16 mouse cellular contexts compared by ENCODE assay signal in the genomic region with DNA sequence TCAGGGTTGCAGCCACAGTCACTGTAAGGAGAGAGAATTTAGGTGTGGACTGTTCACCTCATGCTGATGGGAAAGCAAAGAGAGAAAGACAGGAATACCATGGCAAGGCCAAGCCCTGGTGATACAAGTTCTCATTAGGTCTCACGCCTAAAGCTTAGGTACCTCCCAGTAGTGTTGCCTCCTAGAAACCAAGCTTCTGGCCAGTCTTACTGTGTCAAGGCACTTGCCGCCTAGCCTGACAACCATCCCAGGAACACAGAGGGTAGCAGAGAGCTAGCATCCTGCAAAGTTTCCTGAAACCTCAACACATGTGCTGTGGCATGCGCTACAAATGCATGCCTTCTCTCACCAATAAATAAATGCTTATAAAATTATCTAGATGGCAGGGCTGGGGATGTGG. TPM values are rescaled to one million over a fixed set of nuclear protein-coding genes. Genes with fewer than 3 reads are reported as not detected.
A peak's percentile ranks its signal among the peaks of the same experiment; 100 is the strongest.
DNase-seq lines count a peak whose midpoint lies in the region; ATAC-seq and TF ChIP-seq lines count a peak whose summit lies in the region.
"Had no signal": no experiment of that assay in that cellular context is flagged by ENCODE, and none has a peak within 500 bp of the region (broad histone marks: within the 10 kb centered on the region; RNA-seq: fewer than 3 reads in every experiment).

No protein-coding gene starts in this region.

- H3K4me1 ChIP-seq in neural tube, embryonic 13.5 days (replicated peaks) = peaks cover 10% of the 10 kb centered on the region; the same call in 1 of the 2 replicates
- peaks cover 4% of the 10 kb centered on the region; the same call in 1 of the 2 replicates for H3K4me1 ChIP-seq in neural tube, embryonic 15.5 days
- H3K4me1 ChIP-seq in stomach, embryonic 16.5 days (ENCODE audit: control insufficient read depth, insufficient read depth, low read length) = peaks cover 18% of the 10 kb centered on the region

- no peak for DNase-seq in gastrocnemius, adult 2 months
- DNase-seq in gastrocnemius, adult 8-10 months (ENCODE audit: low spot score in 2 of 2) = no peak
- DNase-seq in layer of hippocampus, adult 2 months (ENCODE audit: low spot score in 2 of 2) = no peak
- no peak for DNase-seq in layer of hippocampus, postnatal 10 days (ENCODE audit: low spot score in 2 of 2)
- no peak for DNase-seq in gastrocnemius, postnatal 25 days
- DNase-seq: layer of hippocampus, adult 9-11 months had no signal

- no peaks in the 10 kb centered on the region for H3K27me3 ChIP-seq in neural tube, embryonic 13.5 days
- H3K27me3 ChIP-seq in neural tube, embryonic 15.5 days (replicated peaks) = no peaks in the 10 kb centered on the region
- no peaks in the 10 kb centered on the region for H3K27me3 ChIP-seq in stomach, embryonic 16.5 days (ENCODE audit: control insufficient read depth, insufficient read depth, low read length)
- H3K27me3 ChIP-seq: heart, embryonic 13.5 days; neural tube, embryonic 12.5 days had no signal

- intact Hi-C loops in gastrocnemius, adult 2 months (cut with DNase I) = no loop called here

- H3K4me3 ChIP-seq in gastrocnemius, adult 2 months = peak overlapping the region; percentile 56; the same call in 1 of the 2 replicates
- no peak overlapping the region for H3K4me3 ChIP-seq in layer of hippocampus, adult 2 months
- H3K4me3 ChIP-seq in neural tube, embryonic 13.5 days = no peak overlapping the region
- no peak overlapping the region for H3K4me3 ChIP-seq in neural tube, embryonic 15.5 days (replicated peaks)
- H3K4me3 ChIP-seq in stomach, embryonic 16.5 days (replicated peaks; ENCODE audit: low read length) = no peak overlapping the region
- H3K4me3 ChIP-seq: heart, embryonic 13.5 days; neural tube, embryonic 12.5 days had no signal

- H3K9ac ChIP-seq in neural tube, embryonic 13.5 days = no peak overlapping the region
- no peak overlapping the region for H3K9ac ChIP-seq in neural tube, embryonic 15.5 days (replicated peaks)
- H3K9ac ChIP-seq in stomach, embryonic 16.5 days (ENCODE audit: low read length) = no peak overlapping the region
- H3K9ac ChIP-seq: heart, embryonic 13.5 days; liver, embryonic 14.5 days; neural tube, embryonic 12.5 days had no signal

- TF ChIP-seq CTCF in gastrocnemius, adult 2 months (IDR thresholded peaks at IDR 0.05) = no peak
- TF ChIP-seq CTCF in layer of hippocampus, adult 2 months (conservative IDR thresholded peaks at IDR 0.05) = no peak

- peak overlapping the region; percentile 75 for H3K27ac ChIP-seq in gastrocnemius, adult 2 months
- peak overlapping the region; percentile 74 for H3K27ac ChIP-seq in layer of hippocampus, adult 2 months
- H3K27ac ChIP-seq in neural tube, embryonic 13.5 days (replicated peaks) = peak overlapping the region; percentile 54; the same call in 1 of the 2 replicates
- no peak overlapping the region for H3K27ac ChIP-seq in neural tube, embryonic 15.5 days (replicated peaks)
- peak overlapping the region; percentile 82 for H3K27ac ChIP-seq in stomach, embryonic 16.5 days (ENCODE audit: low read length)
- H3K27ac ChIP-seq: heart, embryonic 13.5 days; liver, embryonic 14.5 days; neural tube, embryonic 12.5 days had no signal

- no peak overlapping the region for H3K4me2 ChIP-seq in neural tube, embryonic 13.5 days
- no peak overlapping the region for H3K4me2 ChIP-seq in neural tube, embryonic 15.5 days
- peak overlapping the region; percentile 45; the same call in 1 of the 2 replicates for H3K4me2 ChIP-seq in stomach, embryonic 16.5 days (ENCODE audit: low read depth, low read length)
- H3K4me2 ChIP-seq: neural tube, embryonic 12.5 days had no signal

- ATAC-seq in neural tube, embryonic 13.5 days (ENCODE audit: low read depth) = no peak
- ATAC-seq in neural tube, embryonic 15.5 days (ENCODE audit: low FRiP score) = no peak
- ATAC-seq in stomach, embryonic 16.5 days (ENCODE audit: insufficient read depth, low FRiP score) = no peak
- ATAC-seq: inflammation-experienced regulatory T-cells, adult 6 months; midbrain, embryonic 16.5 days had no signal

- peaks cover 8% of the 10 kb centered on the region; the same call in 1 of the 2 replicates for H3K9me3 ChIP-seq in neural tube, embryonic 13.5 days
- H3K9me3 ChIP-seq in neural tube, embryonic 15.5 days (replicated peaks) = no peaks in the 10 kb centered on the region
- H3K9me3 ChIP-seq in stomach, embryonic 16.5 days (replicated peaks; ENCODE audit: control insufficient read depth, low read length) = peaks cover 7% of the 10 kb centered on the region; the same call in 1 of the 2 replicates

- WGBS in neural tube, embryonic 13.5 days = 90% methylated on average over 3 of the region's 3 CpGs
- WGBS in neural tube, embryonic 15.5 days = 94% methylated on average over 3 of the region's 3 CpGs
- WGBS in stomach, embryonic 16.5 days = 88% methylated on average over 3 of the region's 3 CpGs

- no peaks in the 10 kb centered on the region for H3K36me3 ChIP-seq in neural tube, embryonic 13.5 days
- no peaks in the 10 kb centered on the region for H3K36me3 ChIP-seq in neural tube, embryonic 15.5 days
- H3K36me3 ChIP-seq in stomach, embryonic 16.5 days (ENCODE audit: control insufficient read depth, insufficient read depth, low read length) = no peaks in the 10 kb centered on the region
- H3K36me3 ChIP-seq: heart, embryonic 13.5 days; neural tube, embryonic 12.5 days had no signal

RNA-seq across cellular contexts. Expression of a gene that starts 11.6 kb away (rescaled TPM):
- 1 to 10 TPM; 3.2 to 5.5 TPM for total RNA-seq in gastrocnemius, adult 2 months (2021)
- 1 to 10 TPM; 2.1 to 6.9 (median 4.4) TPM for total RNA-seq in gastrocnemius, adult 8-10 months (2022)
- total RNA-seq in layer of hippocampus, adult 2 months (2021) = 10 to 100 TPM; 24.6 to 24.9 TPM
- 10 to 100 TPM; 16.4 to 17.3 TPM for total RNA-seq in layer of hippocampus, postnatal 10 days (2021)
- polyA plus RNA-seq in neural tube, embryonic 13.5 days (2015; fragmentation: Nextera tagmentation; extraction: Ambion mirVana) = 2.6 and 2.8 TPM in 2 replicates
- 5.0 and 5.2 TPM in 2 replicates for polyA plus RNA-seq in neural tube, embryonic 15.5 days (2015; fragmentation: Nextera tagmentation; extraction: Ambion mirVana)
- 1.7 and 2.3 TPM in 2 replicates for polyA plus RNA-seq in stomach, embryonic 16.5 days (2015; fragmentation: Nextera tagmentation; extraction: Ambion mirVana)
- 1 to 10 TPM; 2.4 to 3.6 TPM for total RNA-seq in gastrocnemius, postnatal 25 days (2021)
- total RNA-seq: hematopoietic stem cell, adult 5-6 weeks; megakaryocyte, adult 5-6 weeks had no signal
- polyA plus RNA-seq: inflammation-experienced regulatory T-cells, adult 6 months had no signal

RNA-seq across cellular contexts. Expression of a gene that starts 56.3 kb away (rescaled TPM):
- total RNA-seq in gastrocnemius, adult 2 months (2021) = 10 to 100 TPM; 18.8 to 28.1 TPM
- total RNA-seq in gastrocnemius, adult 8-10 months (2022) = 10 to 100 TPM; 13.8 to 23.9 (median 17.8) TPM
- 100 to 1,000 TPM; 109 to 115 TPM for total RNA-seq in layer of hippocampus, adult 2 months (2021)
- 10 to 100 TPM; 56.5 to 61.3 TPM for total RNA-seq in layer of hippocampus, postnatal 10 days (2021)
- 23.3 and 27.1 TPM in 2 replicates for polyA plus RNA-seq in neural tube, embryonic 13.5 days (2015; fragmentation: Nextera tagmentation; extraction: Ambion mirVana)
- polyA plus RNA-seq in neural tube, embryonic 15.5 days (2015; fragmentation: Nextera tagmentation; extraction: Ambion mirVana) = 26.9 and 27.9 TPM in 2 replicates
- polyA plus RNA-seq in stomach, embryonic 16.5 days (2015; fragmentation: Nextera tagmentation; extraction: Ambion mirVana) = 25.4 and 26.2 TPM in 2 replicates
- 10 to 100 TPM; 18.9 to 20.5 TPM for total RNA-seq in gastrocnemius, postnatal 25 days (2021)
